Mouse (Mus musculus) testis, adult 2 months (tissue): ENCODE measurements at regions not wholly inside any gene's neighbourhood (a gene's known extent, or its start where the extent isn't known, plus 50 kb on each side); places are given as distances from the start of the nearest gene placed in this dataset.
"Not testable (repeated sequence)": the region's sequence is repeated elsewhere in the genome, so short reads cannot be mapped to it uniquely, and the experiment has no call there.

ENCODE experiments used
- H3K27ac ChIP-seq: fragments of 200-500 bp; 2 replicates; pipeline ENCODE4 v1.5.1; 2012; ENCODE audit warnings: low read depth, low read length; ENCODE audit not compliant: control insufficient read depth, insufficient read depth
- H3K27me3 ChIP-seq: fragments of 200-500 bp; 2 replicates; pipeline ENCODE4 v1.6.1; 2012; ENCODE audit warnings: mild to moderate bottlenecking, low read length, moderate library complexity; ENCODE audit not compliant: control insufficient read depth, insufficient read depth
- H3K36me3 ChIP-seq: fragments of 200-500 bp; 2 replicates; pipeline ENCODE4 v1.6.1; 2012; ENCODE audit warnings: mild to moderate bottlenecking, low read length; ENCODE audit not compliant: control insufficient read depth, insufficient read depth
- H3K4me1 ChIP-seq: fragments of 200-500 bp; 2 replicates; pipeline ENCODE4 v1.6.1; 2012; ENCODE audit warnings: low read length; ENCODE audit not compliant: control insufficient read depth, insufficient read depth
- H3K4me3 ChIP-seq: fragments of 200-500 bp; 2 replicates; pipeline ENCODE4 v1.5.1; 2012; ENCODE audit warnings: low read depth, mild to moderate bottlenecking, low read length, moderate library complexity, mixed read lengths; ENCODE audit not compliant: control insufficient read depth
- CTCF ChIP-seq: fragments of 200-500 bp; IDR thresholded peaks from 2 replicates; pipeline ENCODE4 v1.5.1; 2012; ENCODE audit warnings: low read depth, mild to moderate bottlenecking, inconsistent platforms, low read length, moderate library complexity; ENCODE audit not compliant: control insufficient read depth, insufficient read depth, insufficient replicate concordance
- POLR2A ChIP-seq: fragments of 200-500 bp; IDR thresholded peaks from 2 replicates; pipeline ENCODE4 v1.6.1; 2012; ENCODE audit warnings: low read depth, mild to moderate bottlenecking, inconsistent platforms, low read length, moderate library complexity; ENCODE audit not compliant: control insufficient read depth

GRCm38 (mm10) chr14:60556541-60556940 lies 77.3 kb upstream of the Spata13 start:
- H3K36me3 ChIP-seq: no peaks in the 10 kb centered on the region
- H3K4me3 ChIP-seq: no peak overlapping the region
- no peaks in the 10 kb centered on the region for H3K27me3 ChIP-seq
- TF ChIP-seq POLR2A: no peak
- TF ChIP-seq CTCF: no peak
- no peak overlapping the region for H3K27ac ChIP-seq
- H3K4me1 ChIP-seq: no peaks in the 10 kb centered on the region

DNA sequence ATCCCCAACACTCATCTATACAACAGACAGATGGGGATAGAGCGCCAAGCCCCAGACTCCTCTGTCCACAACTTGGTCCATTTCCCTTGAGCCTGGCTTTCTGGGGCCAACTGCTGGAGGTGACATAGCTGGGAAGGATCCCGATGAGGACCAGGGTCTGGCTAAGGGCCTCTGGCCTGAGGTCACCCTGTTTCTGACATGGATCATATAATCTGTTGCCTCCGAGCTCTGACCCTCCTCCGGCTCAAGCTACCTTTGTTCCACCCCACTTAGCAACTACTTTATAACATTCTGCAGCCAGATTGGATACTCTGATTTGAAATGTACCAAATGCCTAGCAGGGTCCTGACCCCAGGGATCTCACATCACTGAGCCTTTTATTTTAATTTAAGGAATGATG lies 76.8 kb upstream of the Spata13 start:
- Histone ChIP-seq H3K27ac (no peak overlapping the region), H3K27me3 (no peaks in the 10 kb centered on the region), H3K36me3 (no peaks in the 10 kb centered on the region), H3K4me1 (no peaks in the 10 kb centered on the region), H3K4me3 (no peak overlapping the region)
- TF ChIP-seq POLR2A: no peak
- no peak for TF ChIP-seq CTCF

DNA sequence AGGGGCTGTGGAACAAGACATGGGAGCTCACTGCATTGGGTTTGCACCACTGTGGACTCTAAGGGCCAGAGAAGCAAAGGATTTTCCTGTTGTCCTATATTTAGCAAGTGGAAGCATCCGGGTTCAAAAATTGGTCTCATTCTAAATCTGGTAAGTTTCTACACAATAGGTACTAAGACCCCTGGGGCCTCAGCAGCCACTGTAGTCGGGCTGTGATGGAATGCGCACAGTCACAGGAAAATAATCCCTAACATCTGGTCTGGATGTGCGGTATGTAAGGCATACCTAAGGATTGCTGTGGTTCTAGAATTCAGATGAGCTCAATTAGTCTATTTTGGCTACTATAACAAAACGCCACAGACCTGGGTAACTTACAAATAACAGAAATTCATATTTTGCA lies 74.4 kb upstream of the Spata13 start:
- TF ChIP-seq POLR2A: no peak
- H3K27me3 ChIP-seq: no peaks in the 10 kb centered on the region
- no peak overlapping the region for H3K4me3 ChIP-seq
- no peaks in the 10 kb centered on the region for H3K36me3 ChIP-seq
- H3K27ac ChIP-seq: no peak overlapping the region
- no peaks in the 10 kb centered on the region for H3K4me1 ChIP-seq

GRCm38 (mm10) chr14:60559826-60560529 lies 73.8 kb upstream of the Spata13 start:
- no peak overlapping the region for H3K4me3 ChIP-seq
- H3K4me1 ChIP-seq: no peaks in the 10 kb centered on the region
- TF ChIP-seq POLR2A (no peak), CTCF (0 out of 2 replicates have a peak, but pooled peaks have one; percentile 5)
- no peaks in the 10 kb centered on the region for H3K27me3 ChIP-seq
- H3K36me3 ChIP-seq: no peaks in the 10 kb centered on the region
- no peak overlapping the region for H3K27ac ChIP-seq

- no peak overlapping the region for H3K27ac ChIP-seq
- no peak overlapping the region for H3K4me3 ChIP-seq
- no peak for TF ChIP-seq CTCF
- no peak for TF ChIP-seq POLR2A
- no peaks in the 10 kb centered on the region for H3K4me1 ChIP-seq
- H3K27me3 ChIP-seq: no peaks in the 10 kb centered on the region
- H3K36me3 ChIP-seq: no peaks in the 10 kb centered on the region
These were observed 57.5 kb upstream of the Spata13 start for GRCm38 (mm10) chr14:60576281-60576680.

DNA sequence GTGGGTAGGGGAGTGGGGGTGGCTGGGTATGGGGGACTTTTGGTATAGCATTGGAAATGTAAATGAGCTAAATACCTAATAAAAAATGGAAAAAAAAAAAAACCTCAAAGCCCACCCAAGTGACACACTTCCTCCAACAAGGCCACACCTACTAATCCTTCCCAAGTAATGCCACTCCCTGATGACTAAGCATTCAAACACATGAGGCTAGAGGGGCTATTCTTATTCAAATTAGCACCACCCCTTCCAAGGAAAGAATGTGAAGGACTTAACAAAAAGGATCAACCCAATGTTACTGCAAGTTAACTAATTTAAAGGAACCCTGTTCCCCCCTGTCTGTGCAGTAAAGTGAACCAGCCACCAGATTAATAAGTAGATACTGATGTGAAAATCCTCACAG lies 53.7 kb upstream of the Spata13 start:
- H3K27me3 ChIP-seq, H3K27ac ChIP-seq, H3K4me3 ChIP-seq, H3K4me1 ChIP-seq, H3K36me3 ChIP-seq: not testable (repeated sequence)
